Mouse (Mus musculus): Measurements from ENCODE around the gene Tchp.

Gene Tchp

DNA sequence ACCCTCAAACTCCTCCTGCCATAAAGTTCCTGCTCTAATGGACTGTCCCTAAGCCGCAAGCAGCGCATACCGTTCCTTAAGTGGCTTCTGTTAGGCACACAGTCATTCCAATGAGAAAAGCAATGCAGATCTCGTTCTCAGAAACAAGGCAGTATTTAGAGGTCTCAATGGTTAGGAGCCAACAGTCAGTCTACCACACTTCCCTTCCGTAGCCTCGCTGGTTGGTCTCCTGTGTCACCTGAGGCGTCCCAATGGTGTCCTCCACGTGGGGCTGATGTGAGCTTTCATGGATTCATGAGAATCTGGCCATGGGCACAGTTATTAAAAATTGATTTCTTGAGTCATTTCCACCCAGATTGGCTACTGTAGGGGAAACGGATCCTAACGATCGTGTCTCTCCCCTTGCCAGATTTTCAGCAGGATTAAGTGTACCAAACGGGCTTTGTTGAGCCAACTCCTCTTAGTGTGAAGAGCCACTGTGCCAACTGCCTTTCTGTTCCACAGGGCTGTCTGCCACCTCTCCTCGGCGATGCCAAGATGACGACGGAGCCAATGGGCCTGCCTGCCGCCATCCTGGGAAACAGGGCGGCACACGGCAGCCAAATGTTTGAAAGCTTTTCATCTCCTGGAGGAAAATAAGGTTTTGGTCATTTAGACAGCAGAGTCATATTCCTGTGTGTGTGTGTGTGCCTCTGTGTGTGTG lies 9.4 kb upstream of the Tchp start:
- DNase-seq = no peak

DNA sequence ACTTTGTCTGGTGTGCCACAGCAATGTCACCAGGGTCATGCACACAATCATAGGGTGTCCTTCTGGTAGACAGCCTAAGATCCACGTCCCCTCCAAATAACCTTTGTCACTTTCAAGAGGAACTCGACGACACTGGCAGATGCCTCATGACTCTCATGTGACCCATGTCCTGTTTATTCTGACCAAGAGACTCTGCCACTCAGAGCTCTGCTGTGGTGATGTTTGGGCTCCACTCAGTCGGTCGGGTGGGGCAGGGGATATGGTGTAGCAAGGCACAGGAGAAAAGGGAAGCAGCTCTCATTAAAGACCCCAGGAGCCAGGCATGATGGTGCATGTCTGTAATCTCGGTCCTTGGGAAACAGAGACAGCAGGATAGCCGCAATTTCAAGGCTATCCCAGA lies 8.5 kb upstream of the Tchp start:
- DNase-seq = peak; percentile 34 to 42

DNA sequence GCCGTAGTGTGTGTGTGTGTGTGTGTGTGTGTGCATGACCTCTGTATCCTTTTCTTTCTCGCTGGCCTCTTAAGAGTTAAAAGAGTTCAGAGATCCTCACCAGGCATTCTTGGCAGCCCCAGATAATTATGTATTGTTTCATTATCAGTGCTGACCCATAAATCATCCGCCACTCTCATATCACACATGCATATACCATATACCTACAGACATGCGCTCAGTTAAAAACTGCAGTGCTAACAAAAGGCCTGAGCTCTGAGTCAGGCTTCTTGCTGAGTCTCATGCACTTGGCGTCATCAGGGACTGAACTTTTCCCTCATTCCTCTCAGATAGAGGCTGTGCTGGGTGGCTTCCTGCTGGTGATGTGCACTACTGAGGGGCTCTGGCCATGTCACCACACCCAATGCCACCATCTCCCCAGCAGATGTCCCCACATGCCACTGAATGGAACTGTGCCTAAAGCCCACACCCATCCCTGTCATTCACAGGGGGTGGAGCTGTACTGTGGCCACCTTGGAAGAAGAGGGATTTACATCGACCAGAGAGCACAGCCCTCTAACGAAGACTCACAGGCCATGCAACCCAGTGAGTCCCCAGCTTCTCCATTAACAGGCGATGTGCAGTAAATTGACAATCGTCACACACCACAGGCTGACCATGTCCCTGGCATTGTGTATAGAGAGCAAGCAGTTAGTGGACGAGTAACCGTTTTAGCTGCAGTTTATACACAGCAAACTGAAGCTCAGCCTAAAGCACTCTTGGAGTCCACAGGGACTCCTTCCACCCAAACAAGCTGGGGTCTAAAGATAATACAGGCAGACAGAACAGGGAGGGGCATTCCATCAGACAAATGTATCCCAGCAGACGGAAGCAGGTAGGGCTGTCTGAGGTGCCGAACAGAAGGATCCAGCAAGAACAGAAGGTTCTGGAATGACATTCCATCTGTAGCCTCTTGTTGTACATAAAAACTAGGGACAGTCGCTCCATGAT lies 4.9 kb upstream of the Tchp start:
- DNase-seq = peak; percentile 25 to 26

DNA sequence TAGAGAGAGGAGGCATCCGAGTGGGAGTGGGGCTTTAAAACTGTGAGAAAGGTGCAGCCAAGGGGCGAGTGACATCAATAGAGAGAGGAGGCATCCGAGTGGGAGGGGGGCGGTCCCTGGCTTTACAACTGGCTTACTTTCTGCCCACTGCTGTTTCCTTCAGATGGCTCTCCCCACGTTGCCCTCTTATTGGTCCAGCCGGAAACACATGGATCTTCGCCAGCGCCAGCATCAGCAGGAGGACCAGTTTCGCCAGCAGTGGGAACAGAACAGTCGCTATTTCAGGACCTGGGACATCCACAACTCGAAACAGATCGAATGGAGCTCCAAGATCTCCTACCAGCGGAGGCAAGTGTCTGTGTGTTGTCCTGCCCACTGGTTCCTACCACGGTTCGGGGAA lies 931 bp downstream of the Tchp start:
- DNase-seq = no peak

DNA sequence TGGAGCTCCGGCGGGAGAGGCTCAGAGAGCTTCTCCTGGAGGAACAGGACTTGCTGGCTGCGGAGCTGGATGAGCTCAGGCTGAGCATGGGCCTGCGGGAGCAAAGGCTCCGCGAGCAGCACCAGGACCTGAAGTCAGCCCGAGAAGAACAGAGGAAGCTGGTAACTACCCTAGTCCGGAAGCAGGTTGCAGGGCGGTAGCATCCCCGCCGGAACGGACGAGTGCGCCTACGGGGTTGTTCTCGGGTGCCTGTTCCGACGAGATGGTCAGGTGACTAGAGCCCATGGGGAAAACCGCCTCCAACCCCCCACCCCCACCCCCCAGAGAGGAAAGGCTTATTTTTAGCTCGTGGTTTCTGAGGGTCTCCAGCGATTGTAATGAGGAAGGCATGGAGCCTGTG lies 1.8 kb downstream of the Tchp start:
- DNase-seq = peak; percentile 10 to 17

DNA sequence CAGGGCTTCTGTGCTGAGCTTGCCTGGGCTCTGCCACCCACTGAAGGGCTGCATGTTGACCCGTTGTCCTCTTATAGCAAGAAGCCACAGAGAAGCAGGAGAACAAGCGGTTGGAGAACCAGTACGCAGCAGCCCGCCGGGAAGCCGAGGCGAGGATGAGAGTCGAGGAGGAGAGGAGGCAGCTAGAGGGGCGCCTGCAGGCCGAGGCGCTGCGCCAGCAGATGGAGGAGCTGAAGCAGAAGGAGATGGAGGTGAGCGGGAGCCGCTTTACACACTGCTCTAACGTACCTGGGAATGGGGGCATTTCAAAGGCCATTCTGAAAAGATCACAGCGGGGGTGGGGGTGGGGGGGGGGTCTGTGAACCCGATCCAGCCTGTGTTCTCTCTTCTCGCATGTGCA lies 7.0 kb downstream of the Tchp start:
- DNase-seq = no peak

DNA sequence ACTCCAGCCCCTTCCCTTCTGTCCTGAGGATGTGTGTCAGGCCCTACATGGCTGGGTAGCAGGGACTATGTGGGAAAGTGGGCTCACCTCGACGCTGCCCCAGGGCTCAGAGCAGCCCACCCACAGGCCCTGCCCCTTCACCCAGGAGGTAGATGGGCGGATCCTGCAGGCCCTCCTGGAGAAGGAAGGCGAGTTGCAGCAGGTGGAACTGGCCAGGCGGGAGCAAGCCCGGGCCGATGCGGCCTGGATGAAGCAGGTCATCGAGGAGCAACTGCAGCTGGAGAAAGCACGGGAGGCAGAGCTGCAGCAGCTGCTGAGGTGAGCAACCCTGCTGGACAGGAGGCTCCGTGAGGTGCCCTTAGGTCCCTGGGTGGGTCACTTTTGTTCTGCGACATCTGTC lies 9.7 kb downstream of the Tchp start:
- DNase-seq = no peak

DNA sequence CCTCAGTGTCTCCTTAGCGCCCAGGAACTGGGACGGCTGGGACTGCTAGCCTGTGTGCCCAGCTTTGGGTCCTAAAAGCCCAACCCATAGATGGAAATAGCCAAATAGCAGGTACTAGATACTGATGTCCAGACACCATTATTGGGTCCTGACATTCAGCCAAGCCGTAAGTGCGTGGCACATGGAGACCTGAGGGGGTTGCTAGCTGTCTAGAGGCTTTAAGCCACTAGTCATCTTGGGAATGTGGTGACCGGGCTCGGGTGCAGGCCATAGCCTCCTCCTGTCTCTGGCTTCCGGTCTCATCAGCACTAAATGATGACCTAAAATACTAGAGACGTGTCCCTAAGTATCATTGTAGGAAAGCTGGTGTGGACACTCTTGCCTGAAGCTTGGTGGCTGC lies 10.4 kb downstream of the Tchp start:
- no peak for DNase-seq

DNA sequence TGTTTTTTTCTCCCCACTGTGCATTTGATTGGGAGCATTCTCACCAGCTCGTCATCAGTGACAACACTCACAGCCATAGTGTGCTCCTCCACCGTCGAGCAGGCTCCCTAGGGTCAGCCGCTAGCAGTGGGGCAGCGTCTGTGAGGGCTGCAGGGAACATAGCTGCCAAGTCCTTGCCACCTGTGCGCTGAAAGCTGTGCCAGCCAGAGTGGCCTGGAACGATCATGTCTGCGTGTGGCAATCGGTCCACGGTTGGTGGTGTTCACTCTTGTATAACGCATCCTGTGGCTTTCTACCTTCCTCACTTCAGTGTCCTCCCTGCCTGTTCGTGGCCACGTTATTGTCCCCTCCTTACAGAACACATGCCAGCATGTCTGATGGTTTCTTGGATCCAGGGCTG lies 10.9 kb downstream of the Tchp start:
- no peak for DNase-seq

DNA sequence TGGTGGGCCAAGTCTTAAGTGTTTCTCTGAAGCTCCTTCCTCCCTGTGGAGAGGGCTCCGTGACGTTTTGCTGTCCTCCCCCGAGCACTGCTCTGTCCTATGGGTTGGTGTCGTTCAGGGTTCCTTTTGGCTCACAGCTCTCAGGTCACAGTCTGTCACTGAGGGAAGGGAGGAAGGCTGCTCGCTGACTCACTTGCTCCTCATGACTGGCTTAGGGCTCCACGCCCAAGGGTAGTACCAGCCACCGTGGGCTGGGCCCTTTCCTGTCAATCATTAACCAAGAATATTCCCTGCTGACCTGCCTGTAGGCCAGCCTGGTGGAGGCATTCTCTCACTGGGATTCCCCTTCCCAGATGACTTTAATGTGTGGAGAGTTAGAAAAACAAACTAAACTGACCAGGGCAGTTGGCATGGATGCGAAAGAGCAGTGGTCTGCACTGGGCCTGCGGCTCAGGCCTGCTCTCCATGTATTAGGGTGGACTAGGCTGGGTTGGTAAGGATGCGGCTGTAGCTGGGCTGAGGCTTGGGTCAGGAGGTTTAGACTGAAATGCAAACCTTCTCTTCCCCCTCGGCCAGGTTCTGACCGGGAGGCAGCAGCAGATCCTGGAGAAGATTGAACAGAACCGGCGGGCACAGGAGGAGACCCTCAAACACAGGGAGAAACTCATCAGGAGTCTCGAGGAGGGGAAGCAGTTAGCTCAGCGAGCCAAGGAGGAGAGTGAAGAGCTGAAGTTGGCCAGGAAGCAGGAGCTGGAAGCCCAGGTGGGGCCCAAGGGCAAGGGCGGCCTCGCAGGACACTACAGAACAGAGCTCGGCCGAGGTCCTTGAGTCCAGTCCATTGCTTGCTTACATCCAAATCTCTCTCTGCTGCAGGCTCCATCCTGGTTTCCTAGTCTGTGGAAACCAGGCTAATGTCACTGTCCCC lies 11.7 kb downstream of the Tchp start:
- no peak for DNase-seq

DNA sequence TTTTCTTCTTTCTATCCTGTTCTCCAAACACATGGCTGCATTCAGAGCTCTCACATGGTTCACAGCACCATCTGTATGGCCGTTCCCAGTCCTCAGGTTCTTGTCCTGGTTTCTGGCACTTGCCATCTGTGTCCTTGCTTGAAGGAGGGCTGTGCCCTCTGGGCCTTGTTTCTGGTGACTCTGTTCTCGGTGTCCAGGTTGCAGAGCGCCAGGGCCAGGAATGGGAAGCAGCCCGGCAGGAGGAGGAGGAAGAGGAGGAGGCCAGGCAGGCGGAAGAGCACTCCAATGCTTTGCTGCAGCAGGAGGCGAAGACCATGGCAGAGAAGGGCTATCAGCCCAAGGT lies 12.3 kb downstream of the Tchp start:
- DNase-seq = no peak

DNA sequence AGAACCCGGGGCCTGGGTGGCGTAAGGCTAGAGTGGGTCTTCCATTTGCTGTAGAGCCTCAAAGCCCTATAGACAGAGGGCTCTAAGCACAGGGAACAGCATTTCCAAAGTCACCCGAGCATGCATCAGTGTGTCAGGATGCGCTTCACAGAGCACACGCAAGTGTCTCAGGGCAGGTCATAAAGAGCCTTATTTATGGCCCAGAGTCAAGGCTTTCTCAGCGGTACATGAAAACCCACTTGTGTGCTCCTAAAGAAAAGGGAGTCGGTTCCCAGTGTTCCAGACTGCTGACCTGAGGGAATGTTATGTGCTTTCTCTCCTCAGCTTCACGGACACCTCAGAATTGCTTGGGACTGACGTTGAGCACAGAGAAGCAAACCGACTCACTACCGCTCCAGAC lies 13.2 kb downstream of the Tchp start:
- no peak for DNase-seq

DNA sequence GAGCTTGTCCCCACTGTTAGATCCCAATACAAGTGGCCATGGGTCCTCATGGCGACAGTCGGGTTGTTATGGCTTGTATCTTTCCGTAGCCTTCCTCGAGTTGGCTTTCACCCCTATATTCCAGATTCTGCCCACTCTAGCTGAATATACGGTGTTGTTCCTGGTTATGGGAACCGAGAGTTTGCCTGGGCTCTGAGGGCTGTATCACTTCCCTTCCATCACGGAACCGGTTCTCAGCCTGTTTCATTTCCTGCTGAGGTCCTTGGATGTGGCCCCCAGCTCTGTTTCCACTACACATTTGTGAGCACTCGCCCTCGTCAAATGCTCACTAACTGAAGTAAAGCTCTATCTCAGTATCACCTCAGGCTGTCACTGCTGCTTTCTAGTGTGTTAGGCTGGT lies 14.4 kb downstream of the Tchp start:
- DNase-seq = no peak

DNA sequence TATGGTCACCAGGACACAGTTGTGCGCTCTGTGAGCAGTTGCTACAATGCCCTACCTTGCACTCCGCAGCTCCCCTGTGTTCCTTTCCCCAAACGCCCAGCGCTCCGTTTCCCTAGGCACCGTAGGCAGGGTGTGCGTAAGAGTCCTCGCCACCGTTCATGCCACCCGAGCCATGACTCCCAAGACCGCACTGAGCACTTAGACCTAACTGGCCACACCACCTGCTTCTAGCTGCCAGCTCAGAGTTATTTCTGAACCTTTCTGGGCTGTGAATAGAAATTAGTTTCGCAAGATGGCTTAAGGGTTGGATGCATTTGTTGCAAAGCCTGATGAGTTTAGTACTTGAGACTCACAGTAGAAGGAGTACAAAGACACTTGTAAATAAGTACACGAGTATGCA lies 15.3 kb downstream of the Tchp start:
- DNase-seq = no peak

DNA sequence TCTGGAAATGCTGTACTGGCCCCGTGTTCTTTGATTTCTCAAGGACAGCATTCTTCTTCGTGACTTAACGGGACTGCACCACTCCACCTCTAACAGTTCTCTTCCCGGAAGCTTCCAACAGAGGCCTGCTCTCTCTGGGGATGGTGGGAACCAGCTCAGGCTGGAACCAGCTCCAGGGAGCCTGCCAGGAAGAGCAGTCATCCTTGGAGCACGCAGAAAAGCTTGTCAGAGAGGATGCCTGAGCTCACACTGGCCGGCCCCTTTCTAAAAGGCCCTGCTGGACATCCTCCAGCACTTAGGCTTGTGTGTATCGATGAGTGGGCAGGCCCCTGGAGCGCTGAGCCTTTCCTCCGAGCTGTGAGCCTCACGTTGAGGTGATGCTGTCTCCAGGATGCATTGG lies 20.6 kb downstream of the Tchp start:
- DNase-seq = no peak

DNA sequence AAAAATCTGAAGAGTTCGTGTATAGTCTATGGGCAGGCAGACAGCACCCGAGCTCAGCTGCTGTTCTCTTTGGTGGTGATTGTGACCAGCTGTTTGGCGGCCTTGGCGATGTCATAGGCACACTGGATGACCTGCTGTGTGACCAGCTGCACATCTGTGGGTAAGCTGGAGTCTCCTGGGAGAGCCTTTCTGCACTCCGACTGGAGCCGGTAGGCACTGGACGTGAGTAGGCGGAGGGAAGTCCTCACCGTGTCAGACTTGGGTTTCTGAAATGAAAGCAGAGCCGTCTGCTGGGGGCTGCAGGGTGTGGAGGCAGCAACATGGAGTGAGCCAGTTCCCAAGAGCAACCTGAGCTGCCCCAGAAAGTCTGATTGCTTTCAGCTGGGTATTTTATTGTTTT lies 22.6 kb downstream of the Tchp start:
- no peak for DNase-seq

DNA sequence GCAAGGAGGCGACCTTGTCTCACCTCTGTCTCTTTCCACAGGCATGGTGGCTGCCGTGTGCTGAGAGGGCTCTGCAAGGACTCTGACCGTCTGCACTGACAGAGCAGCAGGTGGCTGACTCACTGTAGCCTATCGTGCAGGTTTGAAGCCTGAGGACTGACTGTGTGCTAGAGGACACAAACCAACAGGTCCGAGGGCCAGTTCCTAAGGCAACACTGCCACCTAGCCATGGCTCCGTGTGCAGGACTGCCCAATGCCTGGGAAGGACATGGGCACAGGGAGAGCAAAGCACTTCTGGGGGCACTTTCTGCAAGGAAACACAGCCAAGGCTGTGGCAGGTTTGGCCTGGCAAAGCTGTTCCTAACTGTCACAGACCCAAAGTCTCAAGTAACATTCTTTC lies 23.9 kb downstream of the Tchp start:
- DNase-seq = no peak

DNA sequence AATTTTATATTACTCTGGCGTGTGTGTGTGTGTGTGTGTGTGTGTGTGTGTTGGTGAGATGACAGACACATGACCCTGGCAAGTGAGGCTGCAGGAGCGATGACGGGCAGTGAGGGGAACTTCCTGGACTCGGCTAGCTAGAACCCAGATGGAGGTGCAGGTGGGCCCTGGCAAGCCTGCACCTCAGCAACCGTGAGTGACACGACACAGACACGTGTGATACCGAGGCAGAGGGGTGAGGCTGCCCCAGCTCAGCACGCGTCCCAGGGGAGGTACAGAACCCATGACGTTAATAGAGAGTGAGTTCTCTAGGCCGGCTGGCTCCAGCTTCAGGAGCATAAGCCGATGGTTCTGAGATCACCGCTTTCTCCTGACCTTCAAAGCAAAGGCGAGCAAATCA lies 24.4 kb downstream of the Tchp start:
- no peak for DNase-seq

DNA sequence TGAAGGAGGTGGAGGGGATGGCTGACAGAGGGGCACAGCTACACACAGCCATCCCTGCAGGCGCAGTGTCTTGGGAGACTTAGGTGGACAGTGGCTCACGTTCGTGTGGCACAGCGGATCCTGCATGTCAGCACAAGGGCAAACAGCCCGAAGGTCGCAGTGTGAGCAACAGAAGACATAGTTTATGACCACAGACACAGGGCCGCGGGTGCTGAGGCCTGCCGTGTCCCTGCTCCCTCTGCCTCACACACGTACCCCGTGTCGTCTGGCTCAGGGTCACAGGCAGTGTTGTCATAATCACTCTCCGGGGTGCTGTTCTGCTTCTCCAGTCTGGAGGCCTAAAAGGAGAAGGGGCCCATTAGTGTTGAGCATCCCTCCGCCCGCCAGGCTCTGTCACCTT lies 26.0 kb downstream of the Tchp start:
- DNase-seq = no peak

DNA sequence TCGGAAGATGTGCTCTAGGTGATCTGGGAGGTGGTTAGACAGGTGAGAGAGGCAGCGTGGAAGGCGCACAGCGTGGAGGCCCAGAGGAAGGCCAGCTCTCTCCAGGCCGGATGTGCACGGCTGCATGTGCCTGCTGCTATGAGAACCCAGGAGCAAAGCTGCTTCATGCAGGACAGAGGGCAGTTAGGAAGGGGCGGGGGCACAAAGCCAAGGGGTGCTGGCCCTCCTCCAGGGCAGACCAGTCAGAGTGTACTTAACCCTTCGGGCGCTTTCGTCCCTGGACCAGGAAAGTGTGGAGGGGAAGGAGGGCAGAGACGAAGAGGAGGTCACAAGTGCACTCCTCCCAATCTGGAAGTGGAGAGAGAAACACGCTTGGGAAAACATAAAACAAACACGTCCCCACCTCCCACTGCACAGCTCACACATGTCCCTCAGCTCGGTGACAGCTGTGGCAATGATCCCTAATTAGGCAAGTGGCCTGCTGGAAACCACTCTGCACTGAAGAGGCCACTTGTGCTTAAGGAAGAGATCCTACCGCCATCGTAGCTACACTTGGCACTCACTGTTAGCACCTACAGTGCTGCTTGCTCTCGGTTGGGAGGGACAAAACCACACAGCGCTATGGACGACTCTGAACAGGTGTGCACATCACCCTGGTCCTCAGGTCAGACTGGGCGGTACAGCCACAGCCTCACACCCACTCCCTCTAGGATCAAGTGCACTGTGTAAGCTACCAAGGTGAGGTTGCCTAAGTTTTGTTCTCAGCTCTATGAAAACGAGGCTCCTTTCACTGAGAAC lies 29.7 kb downstream of the Tchp start:
- DNase-seq = no peak

DNA sequence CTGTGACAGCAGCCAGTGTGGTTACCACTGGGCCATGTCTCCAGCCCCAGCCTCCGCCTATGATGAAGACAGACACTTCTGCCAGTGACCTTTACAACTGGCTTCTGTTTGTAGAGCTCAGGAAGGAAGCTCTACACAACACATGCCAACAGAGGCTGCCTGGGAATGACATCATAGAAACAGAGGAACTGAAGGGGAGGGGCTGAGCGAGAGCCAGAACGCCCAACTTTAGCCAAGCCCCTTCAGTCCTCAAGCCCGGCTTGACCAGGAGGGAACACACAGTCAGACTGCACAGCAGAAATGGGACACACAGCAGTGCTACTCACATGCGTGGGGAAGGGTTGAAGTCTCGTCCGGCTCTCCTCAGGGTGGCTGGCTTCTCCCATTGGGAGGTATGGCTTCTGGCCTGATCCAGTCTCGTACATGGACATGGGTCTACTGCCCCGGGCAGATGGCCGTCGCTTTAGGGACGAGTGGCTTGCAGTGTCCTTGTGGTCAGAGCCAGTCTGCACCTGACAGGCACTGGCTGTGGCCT lies 31.2 kb downstream of the Tchp start:
- no peak for DNase-seq

DNA sequence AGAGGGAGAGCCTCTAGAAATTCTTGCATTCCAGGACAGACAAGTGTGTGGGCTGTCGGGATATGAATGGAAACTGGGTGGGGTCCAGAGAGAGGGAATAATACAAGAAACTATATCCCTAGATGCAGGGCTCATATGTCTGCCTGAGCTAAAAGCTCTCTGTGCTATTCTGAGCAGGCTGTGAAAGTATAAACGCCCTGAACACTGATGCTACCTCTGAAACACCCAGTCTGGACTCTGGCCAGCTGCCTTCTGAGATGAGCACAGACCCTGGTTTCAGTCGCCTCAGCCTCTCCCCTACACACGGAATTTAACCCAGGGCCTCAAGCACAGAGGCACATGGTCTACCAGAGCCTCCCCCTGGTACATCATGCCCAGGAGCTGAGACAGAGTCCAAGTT lies 33.0 kb downstream of the Tchp start:
- no peak for DNase-seq
